Mouse (Mus musculus): Measurements from ENCODE around the gene Pqbp1. TPM values are rescaled to one million over a fixed set of nuclear protein-coding genes. Genes with fewer than 3 reads are reported as not detected.

Pqbp1 gene
- total RNA-seq, 1 experiment, result 69.9 TPM

DNA sequence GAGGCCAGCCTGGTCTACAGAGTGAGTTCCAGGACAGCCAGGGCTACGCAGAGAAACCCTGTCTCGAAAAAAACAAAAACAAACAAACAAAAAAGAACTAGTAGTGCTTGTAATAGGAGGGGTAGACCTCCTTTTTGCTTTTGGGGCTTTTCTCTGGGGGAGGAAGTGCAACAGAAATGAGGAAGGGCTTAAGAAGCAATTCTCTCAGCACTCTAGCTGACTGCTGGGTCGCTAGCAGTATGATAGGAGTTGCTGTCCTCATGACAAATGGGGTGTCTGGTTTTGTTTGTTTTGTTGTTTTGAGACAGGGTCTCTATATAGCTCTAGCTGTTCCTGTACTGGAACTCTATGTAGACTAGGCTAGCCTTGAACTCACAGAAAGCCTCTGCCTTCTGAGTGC, 34.5 kb downstream of the Pqbp1 start:
- no peak for DNase-seq (ENCODE audit: low read depth, low spot score)
- no peaks in the 10 kb centered on the region for H3K9me3 ChIP-seq (ENCODE audit: control insufficient read depth, insufficient read depth, low read depth, low read length)
- H3K4me1 ChIP-seq (ENCODE audit: control insufficient read depth in 2 of 2, insufficient read depth in 2 of 2, low read length in 2 of 2, poor library complexity in 1 of 2), result peaks cover 0 to 8% of the 10 kb centered on the region in 2 experiments; a peak in 3 of 4 replicates
- no peak overlapping the region for H3K4me3 ChIP-seq (ENCODE audit: insufficient read depth in 1 of 2, low read depth in 1 of 2, low read length in 2 of 2, poor library complexity in 1 of 2, severe bottlenecking in 1 of 2)
- H3K27ac ChIP-seq (ENCODE audit: insufficient read depth, low read depth, low read length, poor library complexity, severe bottlenecking), result no peak overlapping the region
- peaks cover 6% of the 10 kb centered on the region for H3K36me3 ChIP-seq (ENCODE audit: control insufficient read depth, insufficient read depth, low read length, poor library complexity, severe bottlenecking)
- H3K9ac ChIP-seq (ENCODE audit: insufficient read depth, low read depth, low read length, poor library complexity, severe bottlenecking), result no peak overlapping the region
- in situ Hi-C loops (cut with MboI; ENCODE audit: low sequenced_read_pairs in 2 of 2, unreplicated experiment in 2 of 2), result no loop called here
- TF ChIP-seq HCFC1 (IDR thresholded peaks at IDR 0.05; ENCODE audit: borderline replicate concordance, insufficient read depth, low read length), result no peak
- TF ChIP-seq ZC3H11A (IDR thresholded peaks at IDR 0.05; ENCODE audit: borderline replicate concordance, low read depth, low read length), result no peak
- TF ChIP-seq ZNF384 (IDR thresholded peaks at IDR 0.05; ENCODE audit: low read depth, low read length), result no peak
- TF ChIP-seq CHD2 (IDR thresholded peaks at IDR 0.05; ENCODE audit: low read depth, low read length), result no peak
- no peak for TF ChIP-seq MAFK (IDR thresholded peaks at IDR 0.05; ENCODE audit: insufficient read depth, low read depth, low read length)

DNA sequence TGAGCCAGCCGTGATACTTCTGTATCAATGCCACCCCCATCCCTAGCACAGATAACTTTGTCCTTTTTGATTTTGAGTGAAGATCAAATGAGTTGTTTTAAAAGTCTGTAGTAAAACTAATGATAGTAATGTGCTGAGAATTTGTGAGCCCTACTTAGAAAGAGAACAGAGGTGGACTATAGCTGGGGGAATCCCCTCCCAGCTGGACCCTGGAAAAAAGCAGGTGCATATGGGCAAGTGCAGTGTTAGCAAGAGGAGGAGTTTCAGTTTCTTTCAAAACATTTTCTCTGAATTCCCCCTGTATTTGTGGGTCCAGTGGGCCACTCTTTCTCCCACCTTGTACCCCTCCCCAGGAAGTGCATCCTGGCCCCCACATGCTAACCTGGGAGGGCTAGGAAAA, 35.9 kb downstream of the Pqbp1 start:
- no peak overlapping the region for H3K9ac ChIP-seq (ENCODE audit: insufficient read depth, low read depth, low read length, poor library complexity, severe bottlenecking)
- in situ Hi-C loops (cut with MboI; ENCODE audit: low sequenced_read_pairs in 2 of 2, unreplicated experiment in 2 of 2), result no loop called here
- H3K27ac ChIP-seq (ENCODE audit: insufficient read depth, low read depth, low read length, poor library complexity, severe bottlenecking), result no peak overlapping the region
- no peaks in the 10 kb centered on the region for H3K9me3 ChIP-seq (ENCODE audit: control insufficient read depth, insufficient read depth, low read depth, low read length)
- peaks cover 0 to 6% of the 10 kb centered on the region in 2 experiments; a peak in 2 of 4 replicates for H3K4me1 ChIP-seq (ENCODE audit: control insufficient read depth in 2 of 2, insufficient read depth in 2 of 2, low read length in 2 of 2, poor library complexity in 1 of 2)
- H3K36me3 ChIP-seq (ENCODE audit: control insufficient read depth, insufficient read depth, low read length, poor library complexity, severe bottlenecking), result peaks cover 6% of the 10 kb centered on the region
- H3K4me3 ChIP-seq (ENCODE audit: insufficient read depth in 1 of 2, low read depth in 1 of 2, low read length in 2 of 2, poor library complexity in 1 of 2, severe bottlenecking in 1 of 2), result no peak overlapping the region
- TF ChIP-seq ZNF384 (IDR thresholded peaks at IDR 0.05; ENCODE audit: low read depth, low read length) (no peak), CHD2 (IDR thresholded peaks at IDR 0.05; ENCODE audit: low read depth, low read length) (no peak), HCFC1 (IDR thresholded peaks at IDR 0.05; ENCODE audit: borderline replicate concordance, insufficient read depth, low read length) (no peak), MAFK (IDR thresholded peaks at IDR 0.05; ENCODE audit: insufficient read depth, low read depth, low read length) (no peak), ZC3H11A (IDR thresholded peaks at IDR 0.05; ENCODE audit: borderline replicate concordance, low read depth, low read length) (no peak)
- no peak for DNase-seq (ENCODE audit: low read depth, low spot score)

DNA sequence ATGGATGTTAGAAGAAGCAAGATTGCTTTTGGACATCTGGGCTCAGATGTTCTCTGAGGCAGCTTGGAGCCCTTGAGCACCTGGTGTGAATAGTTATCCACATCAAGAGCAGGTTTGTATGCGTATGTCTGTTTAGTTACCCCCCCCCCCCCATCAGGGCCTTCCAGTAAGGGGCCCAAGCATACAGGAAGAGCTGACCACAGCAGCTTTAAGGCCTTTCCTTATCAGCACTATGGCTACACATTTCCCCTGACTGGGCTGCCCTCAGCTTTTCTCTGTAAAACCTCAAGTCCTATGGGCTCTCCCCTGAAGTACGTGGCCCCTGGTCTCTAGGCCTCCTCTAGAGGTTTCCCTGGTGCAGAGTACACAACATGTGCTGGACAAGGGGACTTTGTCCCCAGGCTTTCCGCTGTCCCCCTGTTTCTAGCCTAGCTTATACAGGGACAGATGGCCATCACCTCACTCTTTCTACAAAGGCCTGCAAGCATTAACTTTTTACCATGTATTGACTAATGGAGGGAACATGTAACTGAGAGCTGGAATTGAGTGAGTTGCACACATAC, 39.8 kb downstream of the Pqbp1 start:
- H3K4me1 ChIP-seq (ENCODE audit: control insufficient read depth in 2 of 2, insufficient read depth in 2 of 2, low read length in 2 of 2, poor library complexity in 1 of 2), result no peaks in the 10 kb centered on the region
- DNase-seq (ENCODE audit: low read depth, low spot score), result no peak
- H3K4me3 ChIP-seq (ENCODE audit: insufficient read depth in 1 of 2, low read depth in 1 of 2, low read length in 2 of 2, poor library complexity in 1 of 2, severe bottlenecking in 1 of 2), result no peak overlapping the region
- no peak for TF ChIP-seq MAFK (IDR thresholded peaks at IDR 0.05; ENCODE audit: insufficient read depth, low read depth, low read length)
- no peak for TF ChIP-seq HCFC1 (IDR thresholded peaks at IDR 0.05; ENCODE audit: borderline replicate concordance, insufficient read depth, low read length)
- TF ChIP-seq ZC3H11A (IDR thresholded peaks at IDR 0.05; ENCODE audit: borderline replicate concordance, low read depth, low read length), result no peak
- no peak for TF ChIP-seq CHD2 (IDR thresholded peaks at IDR 0.05; ENCODE audit: low read depth, low read length)
- no peak for TF ChIP-seq ZNF384 (IDR thresholded peaks at IDR 0.05; ENCODE audit: low read depth, low read length)
- H3K9me3 ChIP-seq (ENCODE audit: control insufficient read depth, insufficient read depth, low read depth, low read length), result no peaks in the 10 kb centered on the region
- in situ Hi-C loops (cut with MboI; ENCODE audit: low sequenced_read_pairs in 2 of 2, unreplicated experiment in 2 of 2), result no loop called here
- H3K36me3 ChIP-seq (ENCODE audit: control insufficient read depth, insufficient read depth, low read length, poor library complexity, severe bottlenecking), result no peaks in the 10 kb centered on the region; the same call in 1 of the 2 replicates
- H3K9ac ChIP-seq (ENCODE audit: insufficient read depth, low read depth, low read length, poor library complexity, severe bottlenecking), result no peak overlapping the region
- no peak overlapping the region for H3K27ac ChIP-seq (ENCODE audit: insufficient read depth, low read depth, low read length, poor library complexity, severe bottlenecking)

- peak; percentile 15 for DNase-seq (ENCODE audit: low read depth, low spot score)
- TF ChIP-seq ZNF384 (IDR thresholded peaks at IDR 0.05; ENCODE audit: low read depth, low read length) (no peak), ZC3H11A (IDR thresholded peaks at IDR 0.05; ENCODE audit: borderline replicate concordance, low read depth, low read length) (no peak), HCFC1 (IDR thresholded peaks at IDR 0.05; ENCODE audit: borderline replicate concordance, insufficient read depth, low read length) (no peak), MAFK (IDR thresholded peaks at IDR 0.05; ENCODE audit: insufficient read depth, low read depth, low read length) (no peak), CHD2 (IDR thresholded peaks at IDR 0.05; ENCODE audit: low read depth, low read length) (no peak)
- in situ Hi-C loops (cut with MboI; ENCODE audit: low sequenced_read_pairs in 2 of 2, unreplicated experiment in 2 of 2), result no loop called here
- H3K36me3 ChIP-seq (ENCODE audit: control insufficient read depth, insufficient read depth, low read length, poor library complexity, severe bottlenecking), result peaks cover 3% of the 10 kb centered on the region
- H3K9ac ChIP-seq (ENCODE audit: insufficient read depth, low read depth, low read length, poor library complexity, severe bottlenecking), result no peak overlapping the region
- H3K4me1 ChIP-seq (ENCODE audit: control insufficient read depth in 2 of 2, insufficient read depth in 2 of 2, low read length in 2 of 2, poor library complexity in 1 of 2), result no peaks in the 10 kb centered on the region
- H3K9me3 ChIP-seq (ENCODE audit: control insufficient read depth, insufficient read depth, low read depth, low read length), result no peaks in the 10 kb centered on the region
- no peak overlapping the region for H3K27ac ChIP-seq (ENCODE audit: insufficient read depth, low read depth, low read length, poor library complexity, severe bottlenecking)
- H3K4me3 ChIP-seq (ENCODE audit: insufficient read depth in 1 of 2, low read depth in 1 of 2, low read length in 2 of 2, poor library complexity in 1 of 2, severe bottlenecking in 1 of 2), result no peak overlapping the region
Observed at GRCm38 (mm10) chrX:7854578-7854977, 44.5 kb downstream of the Pqbp1 start.
